Mouse (Mus musculus): Measurements from ENCODE around the gene Foxj3.

DNA sequence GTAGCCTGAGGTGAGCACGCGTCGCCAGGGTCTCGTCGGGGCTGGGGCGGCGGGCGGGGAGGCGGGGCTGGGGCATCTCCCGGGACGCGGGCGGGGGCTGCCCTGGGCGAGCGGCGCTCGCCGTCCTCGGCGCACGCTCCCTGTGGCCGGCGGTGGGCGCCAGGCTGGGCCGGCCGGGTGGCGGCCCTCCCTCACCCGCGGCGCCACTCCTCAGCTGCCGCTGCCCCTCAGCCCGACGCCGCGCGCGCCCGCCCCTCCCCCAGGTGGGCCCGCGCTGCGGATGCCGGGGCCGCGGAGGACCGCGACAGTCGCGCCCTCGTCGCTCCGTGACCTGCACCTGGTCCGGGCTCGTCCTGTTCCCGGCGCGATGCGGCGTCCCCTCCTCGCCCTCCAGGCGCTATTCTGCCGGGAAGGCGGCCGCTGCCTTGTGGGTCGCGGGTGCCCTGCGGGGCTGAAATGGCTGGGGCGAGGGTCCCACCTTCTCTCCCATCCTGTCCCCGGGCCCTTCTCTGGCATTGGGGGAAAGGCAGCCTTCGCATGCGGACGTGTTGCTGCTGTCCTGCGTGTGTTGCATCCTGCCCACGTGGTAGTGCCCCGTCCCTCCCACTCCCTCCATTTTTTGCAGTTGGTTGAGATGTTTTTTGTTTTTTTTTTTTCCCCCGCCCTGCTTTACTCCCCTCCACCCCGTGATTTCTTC is 3.2 kb downstream of the Foxj3 start:
- no peak for TF ChIP-seq GATA1 (IDR thresholded peaks at IDR 0.05; ENCODE audit: low read length)
- no peak for TF ChIP-seq TAL1 (IDR thresholded peaks at IDR 0.05; ENCODE audit: low read length)

All from erythroblast, embryonic 14.5 days (primary cell).